Mouse (Mus musculus): ENCODE data around the gene Ifna11. TPM values are rescaled to one million over a fixed set of nuclear protein-coding genes. Genes with fewer than 3 reads are reported as not detected.
A peak's percentile ranks its signal among the peaks of the same experiment; 100 is the strongest.
"Not testable (repeated sequence)": the region's sequence is repeated elsewhere in the genome, so short reads cannot be mapped to it uniquely, and the experiment has no call there.

Ifna11 gene
- total RNA-seq, 2 experiments from 2014 or later, result not detected

GRCm38 (mm10) chr4:88835225-88835624 lies 15.5 kb downstream of the Ifna11 start, which contains the start of gene Ifna5:
Ifna5 (plus strand) TSS chr4:88835525.
- not testable (repeated sequence) for DNase-seq

GRCm38 (mm10) chr4:88838828-88839227 lies 19.1 kb downstream of the Ifna11 start:
- DNase-seq, result no peak
- intact Hi-C loops (cut with DNase I), result no loop called here

More at GRCm38 (mm10) chr4:88835225-88835624, 15.5 kb downstream of the Ifna11 start, which contains the start of gene Ifna5:
- intact Hi-C loops (cut with DNase I), result not testable (repeated sequence)

GRCm38 (mm10) chr4:88840058-88840457 lies 20.3 kb downstream of the Ifna11 start:
- DNase-seq, result no peak
- intact Hi-C loops (cut with DNase I), result no loop called here

GRCm38 (mm10) chr4:88841438-88841911 lies 21.7 kb downstream of the Ifna11 start, which contains the start of gene Ifna4:
Ifna4 (plus strand) TSS chr4:88841861.
- no peak for DNase-seq
- intact Hi-C loops (cut with DNase I), result no loop called here

- intact Hi-C loops (cut with DNase I), result no loop called here
- DNase-seq, result no peak
Observed at GRCm38 (mm10) chr4:88845334-88845733, 25.6 kb downstream of the Ifna11 start.

GRCm38 (mm10) chr4:88849698-88850097 lies 29.9 kb downstream of the Ifna11 start, which contains the start of gene Ifna1:
Ifna1 (plus strand) TSS chr4:88850087.
- no peak for DNase-seq
- intact Hi-C loops (cut with DNase I), result no loop called here

GRCm38 (mm10) chr4:88851026-88851763 lies 31.4 kb downstream of the Ifna11 start:
- DNase-seq, result no peak
- intact Hi-C loops (cut with DNase I), result no loop called here

- intact Hi-C loops (cut with DNase I), result no loop called here
- DNase-seq, result no peak
Observed at GRCm38 (mm10) chr4:88859214-88859613, 39.5 kb downstream of the Ifna11 start.

GRCm38 (mm10) chr4:88863309-88863708 lies 43.5 kb downstream of the Ifna11 start:
- no peak for DNase-seq
- intact Hi-C loops (cut with DNase I), result no loop called here

- no peak for DNase-seq
- intact Hi-C loops (cut with DNase I), result no loop called here
Observed at GRCm38 (mm10) chr4:88864599-88864998, 44.8 kb downstream of the Ifna11 start.

- no peak for DNase-seq
- intact Hi-C loops (cut with DNase I), result no loop called here
Observed at GRCm38 (mm10) chr4:88865011-88865569, 45.3 kb downstream of the Ifna11 start.

GRCm38 (mm10) chr4:88867366-88867925 lies 47.7 kb downstream of the Ifna11 start:
- peak; percentile 23 to 43 for DNase-seq
- intact Hi-C loops (cut with DNase I), result no loop called here

- DNase-seq, result no peak
- intact Hi-C loops (cut with DNase I), result no loop called here
Observed at GRCm38 (mm10) chr4:88867926-88868911, 48.5 kb downstream of the Ifna11 start.

Other genes starting within 250 kb of the Ifna11 start
- gene Ifna14, start 248.2 kb upstream of the Ifna11 start, total RNA-seq (2021), result not detected
- not detected for gene Ifna9, start 227.6 kb upstream of the Ifna11 start, total RNA-seq (2021)
- not detected for gene Ifna12, start 216.6 kb upstream of the Ifna11 start, total RNA-seq (2021)
- not detected for gene C87499, start 185.5 kb upstream of the Ifna11 start, total RNA-seq (2021)
- gene Ifna13, start 175.5 kb upstream of the Ifna11 start, total RNA-seq (2021), result not detected
- gene Ifna16, start 143.0 kb upstream of the Ifna11 start, total RNA-seq (2021), result not detected
- gene Ifna2, start 136.0 kb upstream of the Ifna11 start, total RNA-seq (2021), result not detected
- gene Ifnab, start 128.6 kb upstream of the Ifna11 start, total RNA-seq (2021), result not detected
- gene Gm26566, start 98.2 kb upstream of the Ifna11 start, total RNA-seq (2021), result under 1 TPM in 1 of 2 experiments, not detected in 1; 0.42 TPM
- 10 to 100 TPM; 43.9 to 50.4 TPM for gene Klhl9, start 97.5 kb upstream of the Ifna11 start, total RNA-seq (2021)
- not detected for gene Gm13271, start 65.1 kb upstream of the Ifna11 start, total RNA-seq (2021)
- gene Gm13283, start 59.8 kb upstream of the Ifna11 start, total RNA-seq (2021), result not detected
- gene Gm13290, start 46.1 kb upstream of the Ifna11 start, total RNA-seq (2021), result not detected
- gene Gm13289, start 43.0 kb upstream of the Ifna11 start, total RNA-seq (2021), result not detected
- not detected for gene Gm13272, start 40.1 kb upstream of the Ifna11 start, total RNA-seq (2021)
- gene Ifnz, start 37.8 kb upstream of the Ifna11 start, total RNA-seq (2021), result not detected
- gene Gm13276, start 34.2 kb upstream of the Ifna11 start, total RNA-seq (2021), result not detected
- not detected for gene Gm13277, start 31.3 kb upstream of the Ifna11 start, total RNA-seq (2021)
- gene Gm13278, start 28.4 kb upstream of the Ifna11 start, total RNA-seq (2021), result not detected
- gene Gm13275, start 25.5 kb upstream of the Ifna11 start, total RNA-seq (2021), result not detected
- gene Gm13279, start 22.6 kb upstream of the Ifna11 start, total RNA-seq (2021), result not detected
- gene Gm13285, start 20.3 kb upstream of the Ifna11 start, total RNA-seq (2021), result not detected
- not detected for gene Gm13287, start 16.7 kb upstream of the Ifna11 start, total RNA-seq (2021)
- gene Gm13288, start 14.4 kb upstream of the Ifna11 start, total RNA-seq (2021), result not detected
- not detected for gene Ifna7, start 3.7 kb upstream of the Ifna11 start, total RNA-seq (2021)
- gene Ifna6, start 7.5 kb downstream of the Ifna11 start, total RNA-seq (2021), result not detected
- not detected for gene Ifna5, start 15.6 kb downstream of the Ifna11 start, total RNA-seq (2021)
- gene Ifna4, start 21.9 kb downstream of the Ifna11 start, total RNA-seq (2021), result not detected
- gene Ifna1, start 30.1 kb downstream of the Ifna11 start, total RNA-seq (2021), result not detected
- not detected for gene Ifne, start 60.2 kb downstream of the Ifna11 start, total RNA-seq (2021)